Comparison of ENCODE assay signal across 8 mouse cellular contexts in genomic region chr17:66485742-66486141, GRCm38 (mm10). TPM values are rescaled to one million over a fixed set of nuclear protein-coding genes. Genes with fewer than 3 reads are reported as not detected.
DNase-seq lines count a peak whose midpoint lies in the region; ATAC-seq and TF ChIP-seq lines count a peak whose summit lies in the region.

No protein-coding gene starts in this region.

- in situ Hi-C loops in Patski (cut with MboI; ENCODE audit: low pct_unique_long_range_greater_than_20kb) = loop anchor here (5.0 to 10.0 kb wide), 2 partner anchors 248 to 331 kb away; no protein-coding TSS in a partner anchor

- no peaks in the 10 kb centered on the region for H3K27me3 ChIP-seq in Patski
- no peaks in the 10 kb centered on the region for H3K27me3 ChIP-seq in cerebellum, adult 2 months (ENCODE audit: control insufficient read depth, insufficient read depth, low read length)
- no peaks in the 10 kb centered on the region for H3K27me3 ChIP-seq in forebrain, embryonic 15.5 days

- WGBS in cerebellum, adult 2 months = 3% methylated on average over 11 of the region's 11 CpGs
- 4% methylated on average over 11 of the region's 11 CpGs for WGBS in forebrain, embryonic 15.5 days

- no peak overlapping the region for H3K4me3 ChIP-seq in cerebellum, adult 2 months (replicated peaks; ENCODE audit: insufficient read depth, low read depth, low read length)
- no peak overlapping the region for H3K4me3 ChIP-seq in forebrain, embryonic 15.5 days

- POLR2A ChIA-PET in Patski (lab: Charles Lee) = no interaction called here

- H3K36me3 ChIP-seq in forebrain, embryonic 15.5 days = no peaks in the 10 kb centered on the region

- H3K4me1 ChIP-seq in cerebellum, adult 2 months (ENCODE audit: control insufficient read depth, insufficient read depth, low read length) = no peaks in the 10 kb centered on the region
- peaks cover 9% of the 10 kb centered on the region for H3K4me1 ChIP-seq in forebrain, embryonic 15.5 days

- no peak for DNase-seq in Patski (ENCODE audit: low read depth, low spot score)
- DNase-seq in cerebellum, adult 2 months = peak; percentile 84 to 93
- peak; percentile 84 for DNase-seq in heart, postnatal 4 days
- peak; percentile 71 to 72 for DNase-seq in layer of hippocampus, postnatal 14 days (ENCODE audit: low spot score in 2 of 2)
- peak; percentile 74 for DNase-seq in lung, postnatal 36 days
- peak; percentile 55 for DNase-seq in retina, postnatal 7 days (ENCODE audit: low read depth, low spot score)
- DNase-seq in urinary bladder, postnatal 25 days (ENCODE audit: low spot score) = peak; percentile 71

- H3K9me3 ChIP-seq in forebrain, embryonic 15.5 days = no peaks in the 10 kb centered on the region

- TF ChIP-seq CTCF in Patski (IDR thresholded peaks at IDR 0.05) = peak; percentile 80
- TF ChIP-seq CTCF in cerebellum, adult 2 months (IDR thresholded peaks at IDR 0.05; ENCODE audit: borderline replicate concordance, insufficient read depth, low read depth, low read length) = peak; percentile 95

- TF ChIP-seq POLR2A in cerebellum, adult 2 months (IDR thresholded peaks at IDR 0.05; ENCODE audit: borderline replicate concordance, insufficient read depth, low read length) = no peak

- no peak overlapping the region for H3K4me2 ChIP-seq in forebrain, embryonic 15.5 days (replicated peaks)

- CTCF ChIA-PET in Patski (lab: Charles Lee) = interaction anchor here (0.7 to 2.0 kb wide), 4 partner anchors 20 to 245 kb away, joined by 3 to 9 read pairs (median 3); no protein-coding TSS in a partner anchor

- H3K27ac ChIP-seq in cerebellum, adult 2 months (ENCODE audit: insufficient read depth, low read length) = no peak overlapping the region
- no peak overlapping the region for H3K27ac ChIP-seq in forebrain, embryonic 15.5 days (replicated peaks)

- H3K9ac ChIP-seq in forebrain, embryonic 15.5 days (replicated peaks) = no peak overlapping the region

- peak; percentile 25 for ATAC-seq in Patski
- ATAC-seq in forebrain, embryonic 15.5 days (replicated peaks) = peak; percentile 37

RNA-seq across cellular contexts. Expression of gene Rab12, which starts 33.8 kb away (rescaled TPM):
- polyA plus RNA-seq in Patski (2021) = 79.8 TPM
- polyA plus RNA-seq in cerebellum, adult 2 months (2012; rRNA removed) = 107 and 110 TPM in 2 replicates
- 71.7 and 77.0 TPM in 2 replicates for polyA plus RNA-seq in forebrain, embryonic 15.5 days (2015; fragmentation: Nextera tagmentation; extraction: Ambion mirVana)
- total RNA-seq in heart, postnatal 4 days (2021) = 100 to 1,000 TPM; 113 to 114 TPM
- 100 to 1,000 TPM; 121 to 126 TPM for total RNA-seq in layer of hippocampus, postnatal 14 days (2021)

RNA-seq across cellular contexts. Expression of gene Mtcl1, which starts 36.2 kb away (rescaled TPM):
- 17.5 TPM for polyA plus RNA-seq in Patski (2021)
- polyA plus RNA-seq in cerebellum, adult 2 months (2012; rRNA removed) = 106 and 115 TPM in 2 replicates
- polyA plus RNA-seq in forebrain, embryonic 15.5 days (2015; fragmentation: Nextera tagmentation; extraction: Ambion mirVana) = 33.5 and 35.5 TPM in 2 replicates
- total RNA-seq in heart, postnatal 4 days (2021) = 1 to 10 TPM; 4.9 to 5.4 TPM
- total RNA-seq in layer of hippocampus, postnatal 14 days (2021) = 10 to 100 TPM; 25.8 to 26.0 TPM
